18 mouse cellular contexts compared by ENCODE assay signal in genomic region chr6:29756476-29756875, GRCm38 (mm10). TPM values are rescaled to one million over a fixed set of nuclear protein-coding genes. Genes with fewer than 3 reads are reported as not detected.
DNase-seq lines count a peak whose midpoint lies in the region; ATAC-seq and TF ChIP-seq lines count a peak whose summit lies in the region.
"Had no signal": no experiment of that assay in that cellular context is flagged by ENCODE, and none has a peak within 500 bp of the region (broad histone marks: within the 10 kb centered on the region; RNA-seq: fewer than 3 reads in every experiment).

No protein-coding gene starts in this region.

- no peak for TF ChIP-seq CTCF in heart, adult 2 months (IDR thresholded peaks at IDR 0.05)
- no peak for TF ChIP-seq CTCF in liver, postnatal 0 days (IDR thresholded peaks at IDR 0.05; ENCODE audit: low read depth)

- TF ChIP-seq EP300 in heart, adult 2 months (IDR thresholded peaks at IDR 0.05; ENCODE audit: insufficient read depth, low read depth, low read length), result no peak
- TF ChIP-seq EP300 in liver, postnatal 0 days (IDR thresholded peaks at IDR 0.05; ENCODE audit: low read depth), result no peak

- no peaks in the 10 kb centered on the region for H3K9me3 ChIP-seq in liver, postnatal 0 days (ENCODE audit: low read length)
- H3K9me3 ChIP-seq in liver, embryonic 12.5 days (replicated peaks), result no peaks in the 10 kb centered on the region
- no peaks in the 10 kb centered on the region for H3K9me3 ChIP-seq in hindbrain, embryonic 12.5 days (replicated peaks)
- H3K9me3 ChIP-seq: embryonic facial prominence, embryonic 12.5 days; forebrain, embryonic 15.5 days; heart, embryonic 15.5 days; intestine, embryonic 15.5 days had no signal

- H3K9ac ChIP-seq in heart, adult 2 months (ENCODE audit: low read depth, low read length), result no peak overlapping the region
- no peak overlapping the region for H3K9ac ChIP-seq in liver, postnatal 0 days (replicated peaks)
- H3K9ac ChIP-seq in liver, embryonic 12.5 days, result no peak overlapping the region
- no peak overlapping the region for H3K9ac ChIP-seq in hindbrain, embryonic 12.5 days
- H3K9ac ChIP-seq: embryonic facial prominence, embryonic 12.5 days; forebrain, embryonic 15.5 days; heart, embryonic 15.5 days; hindbrain, embryonic 14.5 days; intestine, embryonic 15.5 days had no signal

- H3K79me2 ChIP-seq in heart, adult 2 months (replicated peaks; ENCODE audit: control insufficient read depth, insufficient read depth, low read length), result no peaks in the 10 kb centered on the region

- intact Hi-C loops in heart, adult 2 months (cut with DNase I), result loop anchor here (5.0 kb wide), 1 partner anchor 61 kb away; no protein-coding TSS in a partner anchor

- ATAC-seq in liver, postnatal 0 days, result peak; percentile 91
- no peak for ATAC-seq in liver, embryonic 12.5 days
- ATAC-seq in hindbrain, embryonic 12.5 days (ENCODE audit: low FRiP score), result no peak
- ATAC-seq: intestine, embryonic 15.5 days had no signal

- TF ChIP-seq POLR2A in heart, adult 2 months (IDR thresholded peaks at IDR 0.05; ENCODE audit: insufficient read depth, low read depth, low read length), result no peak

- no peaks in the 10 kb centered on the region for H3K36me3 ChIP-seq in heart, adult 2 months (ENCODE audit: control insufficient read depth, insufficient read depth, low read length)
- H3K36me3 ChIP-seq in liver, postnatal 0 days (replicated peaks; ENCODE audit: insufficient read depth, low read length), result no peaks in the 10 kb centered on the region
- peaks cover 42% of the 10 kb centered on the region for H3K36me3 ChIP-seq in liver, embryonic 12.5 days
- H3K36me3 ChIP-seq in hindbrain, embryonic 12.5 days, result peaks cover 55% of the 10 kb centered on the region
- H3K36me3 ChIP-seq: forebrain, embryonic 15.5 days had no signal

- DNase-seq in heart, adult 11 months, result peak; percentile 63
- no peak for DNase-seq in heart, adult 2 months
- DNase-seq in liver, postnatal 0 days, result no peak
- DNase-seq in adrenal gland, postnatal 14 days, result peak; percentile 47
- DNase-seq: cerebellum, adult 11 months; cerebellum, adult 8-10 months; cerebellum, postnatal 25 days; gastrocnemius, postnatal 36 days; heart, adult 18-20 months; heart, postnatal 14 days had no signal

- no peak overlapping the region for H3K27ac ChIP-seq in heart, adult 2 months
- H3K27ac ChIP-seq in liver, postnatal 0 days (ENCODE audit: low read depth), result peak overlapping the region; percentile 39; the same call in 1 of the 2 replicates
- no peak overlapping the region for H3K27ac ChIP-seq in liver, embryonic 12.5 days
- no peak overlapping the region for H3K27ac ChIP-seq in hindbrain, embryonic 12.5 days
- H3K27ac ChIP-seq: embryonic facial prominence, embryonic 12.5 days; heart, embryonic 15.5 days; hindbrain, embryonic 14.5 days; intestine, embryonic 15.5 days had no signal

- 89% methylated on average over 4 of the region's 4 CpGs for WGBS in heart, adult 2 months
- 81% methylated on average over 4 of the region's 4 CpGs for WGBS in liver, postnatal 0 days (ENCODE audit: insufficient replicate concordance)
- WGBS in liver, embryonic 12.5 days (ENCODE audit: insufficient replicate concordance), result 83% methylated on average over 4 of the region's 4 CpGs
- WGBS in hindbrain, embryonic 12.5 days, result 92% methylated on average over 4 of the region's 4 CpGs

- no peak overlapping the region for H3K4me2 ChIP-seq in liver, postnatal 0 days (ENCODE audit: low read depth, low read length)
- H3K4me2 ChIP-seq in liver, embryonic 12.5 days, result no peak overlapping the region
- H3K4me2 ChIP-seq in hindbrain, embryonic 12.5 days (replicated peaks), result no peak overlapping the region
- H3K4me2 ChIP-seq: embryonic facial prominence, embryonic 12.5 days; forebrain, embryonic 15.5 days; heart, embryonic 11.5 days; heart, embryonic 15.5 days; hindbrain, embryonic 14.5 days; intestine, embryonic 15.5 days had no signal

- no peaks in the 10 kb centered on the region for H3K4me1 ChIP-seq in heart, adult 2 months (ENCODE audit: control insufficient read depth, insufficient read depth, low read length)
- H3K4me1 ChIP-seq in liver, postnatal 0 days (ENCODE audit: insufficient read depth), result no peaks in the 10 kb centered on the region; the same call in 1 of the 2 replicates
- H3K4me1 ChIP-seq in liver, embryonic 12.5 days, result no peaks in the 10 kb centered on the region
- H3K4me1 ChIP-seq in hindbrain, embryonic 12.5 days, result no peaks in the 10 kb centered on the region
- H3K4me1 ChIP-seq: embryonic facial prominence, embryonic 12.5 days; intestine, embryonic 15.5 days had no signal

- no peak overlapping the region for H3K4me3 ChIP-seq in heart, adult 2 months
- H3K4me3 ChIP-seq in liver, postnatal 0 days (ENCODE audit: low read depth, low read length), result no peak overlapping the region
- no peak overlapping the region for H3K4me3 ChIP-seq in liver, embryonic 12.5 days
- H3K4me3 ChIP-seq in hindbrain, embryonic 12.5 days, result no peak overlapping the region
- H3K4me3 ChIP-seq: embryonic facial prominence, embryonic 12.5 days; forebrain, embryonic 15.5 days; heart, embryonic 15.5 days; intestine, embryonic 15.5 days had no signal

- no peaks in the 10 kb centered on the region for H3K27me3 ChIP-seq in heart, adult 2 months (ENCODE audit: control insufficient read depth, insufficient read depth, low read length)
- no peaks in the 10 kb centered on the region for H3K27me3 ChIP-seq in liver, postnatal 0 days (ENCODE audit: insufficient read depth, low read length)
- no peaks in the 10 kb centered on the region for H3K27me3 ChIP-seq in liver, embryonic 12.5 days (replicated peaks)
- H3K27me3 ChIP-seq in hindbrain, embryonic 12.5 days, result no peaks in the 10 kb centered on the region
- H3K27me3 ChIP-seq: embryonic facial prominence, embryonic 12.5 days; forebrain, embryonic 15.5 days; heart, embryonic 15.5 days; intestine, embryonic 15.5 days had no signal

RNA-seq across cellular contexts. Expression of gene Ahcyl2, which starts 11.3 kb away (rescaled TPM):
- total RNA-seq in heart, adult 2 months (2021), result 10 to 100 TPM; 14.7 to 15.6 TPM
- polyA plus RNA-seq in heart, adult 2 months (2012; rRNA removed), result 10.5 and 16.2 TPM in 2 replicates
- polyA plus RNA-seq in liver, postnatal 0 days (2015; fragmentation: Nextera tagmentation; extraction: Ambion mirVana), result 2.0 TPM in 2 replicates
- 8.6 and 10.2 TPM in 2 replicates for polyA plus RNA-seq in liver, embryonic 12.5 days (2016; fragmentation: Nextera tagmentation; extraction: Ambion mirVana)
- 102 and 103 TPM in 2 replicates for total RNA-seq in adrenal gland, postnatal 14 days (2021)
- 21.8 and 25.3 TPM in 2 replicates for polyA plus RNA-seq in hindbrain, embryonic 12.5 days (2016; fragmentation: Nextera tagmentation; extraction: Ambion mirVana)

RNA-seq across cellular contexts. Expression of gene Smo, which starts 21.2 kb away (rescaled TPM):
- total RNA-seq in heart, adult 2 months (2021), result 1 to 10 TPM; 8.3 to 8.5 TPM
- polyA plus RNA-seq in heart, adult 2 months (2012; rRNA removed), result 12.7 and 16.4 TPM in 2 replicates
- 2.2 and 2.5 TPM in 2 replicates for polyA plus RNA-seq in liver, postnatal 0 days (2015; fragmentation: Nextera tagmentation; extraction: Ambion mirVana)
- polyA plus RNA-seq in liver, embryonic 12.5 days (2016; fragmentation: Nextera tagmentation; extraction: Ambion mirVana), result 10.4 and 11.1 TPM in 2 replicates
- total RNA-seq in adrenal gland, postnatal 14 days (2021), result 43.9 and 45.0 TPM in 2 replicates
- polyA plus RNA-seq in hindbrain, embryonic 12.5 days (2016; fragmentation: Nextera tagmentation; extraction: Ambion mirVana), result 49.4 and 54.1 TPM in 2 replicates

Comparison
In these comparisons a context has a peak if more than half of its experiments do, and no peak if none do; other contexts are left out.
1. DNase-seq: peak in heart, adult 11 months (single experiment) and adrenal gland, postnatal 14 days (single experiment); none in heart, adult 2 months (0 of 2) and liver, postnatal 0 days (single experiment).